Mouse (Mus musculus) liver, embryonic 15.5 days (tissue): ENCODE measurements at regions not wholly inside any gene's neighbourhood (a gene's known extent, or its start where the extent isn't known, plus 50 kb on each side); places are given as distances from the start of the nearest gene placed in this dataset.
A peak's percentile ranks its signal among the peaks of the same experiment; 100 is the strongest.

ENCODE experiments used
- ATAC-seq: fragments of 200-750 bp; cut with Nextera tagmentation; 2 replicates; pipeline ENCODE4 v1.8.0; 2017; ENCODE audit warnings: moderate number of reproducible peaks, mild to moderate bottlenecking, moderate library complexity; ENCODE audit not compliant: insufficient read depth
- H3K27ac ChIP-seq: fragments of 300-500 bp; sonication (generic); replicated peaks from 2 replicates; pipeline ENCODE4 v1.5.1; 2015; ENCODE audit warnings: mild to moderate bottlenecking, inconsistent platforms
- H3K27me3 ChIP-seq: fragments of 300-500 bp; sonication (generic); 2 replicates; pipeline ENCODE4 v1.6.1; 2015; ENCODE audit warnings: mild to moderate bottlenecking, inconsistent platforms
- H3K36me3 ChIP-seq: fragments of 300-500 bp; sonication (generic); replicated peaks from 2 replicates; pipeline ENCODE4 v1.6.1; 2015; ENCODE audit warnings: moderate library complexity, mild to moderate bottlenecking, inconsistent platforms
- H3K4me1 ChIP-seq: fragments of 300-500 bp; sonication (generic); replicated peaks from 2 replicates; pipeline ENCODE4 v1.6.1; 2015; ENCODE audit warnings: inconsistent platforms
- H3K4me2 ChIP-seq: fragments of 300-500 bp; sonication (generic); 2 replicates; pipeline ENCODE4 v1.6.1; 2015; ENCODE audit warnings: moderate library complexity, mild to moderate bottlenecking, inconsistent platforms
- H3K4me3 ChIP-seq: fragments of 300-500 bp; sonication (generic); replicated peaks from 2 replicates; pipeline ENCODE4 v1.5.1; 2015; ENCODE audit warnings: mild to moderate bottlenecking, inconsistent platforms
- H3K9ac ChIP-seq: fragments of 300-500 bp; sonication (generic); 2 replicates; pipeline ENCODE4 v1.6.1; 2015; ENCODE audit warnings: moderate library complexity, mild to moderate bottlenecking, inconsistent platforms
- H3K9me3 ChIP-seq: fragments of 300-500 bp; sonication (generic); replicated peaks from 2 replicates; pipeline ENCODE4 v1.6.1; 2016; ENCODE audit warnings: inconsistent platforms
- WGBS: fragments of 180-500 bp; shearing (Covaris S2); methylation state at CpG from one replicate; pipeline ENCODE4 v1.1.7; 2015; ENCODE audit warnings: mixed read lengths; ENCODE audit not compliant: insufficient replicate concordance; 5-methylcytosine and 5-hydroxymethylcytosine counted together

DNA sequence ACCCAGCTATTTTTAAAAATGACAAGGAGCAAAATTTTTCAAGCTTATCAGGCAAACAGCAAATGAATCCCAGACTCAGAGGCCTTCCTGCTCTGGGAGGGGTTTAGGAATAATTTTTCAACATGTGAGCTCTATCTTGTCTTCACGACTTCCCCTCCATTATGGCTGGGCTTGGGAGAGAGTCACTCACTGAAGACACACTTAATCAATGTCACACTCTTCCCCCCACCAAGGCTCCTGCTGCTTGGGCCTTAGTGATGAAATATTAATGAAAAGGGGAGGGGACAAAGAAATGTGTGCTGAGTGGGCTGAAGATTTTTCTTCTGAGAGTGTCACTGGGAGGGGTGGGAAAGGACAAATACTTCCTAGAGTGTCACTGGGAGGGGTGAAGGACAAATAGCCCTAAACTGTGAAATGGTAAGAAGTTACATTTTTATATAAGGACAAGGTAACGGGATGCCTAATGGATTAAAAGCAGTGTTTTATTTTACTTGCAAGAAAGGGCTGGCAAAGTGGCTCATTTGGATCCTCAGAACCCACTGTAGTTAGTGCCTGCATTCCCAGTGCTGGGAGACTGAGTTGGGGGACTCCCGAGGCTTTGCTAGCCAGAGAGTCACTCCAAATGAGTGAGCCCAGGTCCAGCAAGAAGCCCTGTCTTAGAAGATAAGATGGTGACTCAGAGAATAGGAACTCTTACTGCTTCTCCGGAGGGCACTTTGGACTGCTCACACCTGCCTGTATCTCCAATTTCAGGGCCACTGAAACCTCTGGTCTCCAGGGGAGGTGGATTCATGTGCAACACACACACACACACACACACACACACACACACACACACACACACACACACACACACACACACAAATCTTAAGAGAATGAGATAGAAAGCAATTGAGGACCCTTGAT is 258.5 kb downstream of the Sox11 start:
- Histone ChIP-seq H3K9ac (no peak overlapping the region), H3K27ac (no peak overlapping the region), H3K36me3 (no peaks in the 10 kb centered on the region), H3K9me3 (no peaks in the 10 kb centered on the region), H3K4me1 (no peaks in the 10 kb centered on the region), H3K27me3 (no peaks in the 10 kb centered on the region), H3K4me3 (no peak overlapping the region), H3K4me2 (no peak overlapping the region)
- no peak for ATAC-seq
- WGBS = 32% methylated on average over 4 of the region's 4 CpGs

GRCm38 (mm10) chr12:27083089-27083488 is 259.3 kb downstream of the Sox11 start:
- Histone ChIP-seq H3K4me1 (no peaks in the 10 kb centered on the region), H3K27ac (no peak overlapping the region), H3K27me3 (no peaks in the 10 kb centered on the region), H3K4me2 (no peak overlapping the region), H3K36me3 (no peaks in the 10 kb centered on the region), H3K4me3 (no peak overlapping the region), H3K9ac (no peak overlapping the region), H3K9me3 (no peaks in the 10 kb centered on the region)
- ATAC-seq = no peak
- WGBS = 11% methylated on average over 7 of the region's 8 CpGs

- Histone ChIP-seq H3K4me3 (no peak overlapping the region), H3K27me3 (no peaks in the 10 kb centered on the region), H3K9ac (no peak overlapping the region), H3K4me1 (no peaks in the 10 kb centered on the region), H3K4me2 (no peak overlapping the region), H3K27ac (no peak overlapping the region), H3K36me3 (no peaks in the 10 kb centered on the region), H3K9me3 (no peaks in the 10 kb centered on the region)
- no peak for ATAC-seq
- 8% methylated on average over 8 of the region's 8 CpGs for WGBS
Measured at GRCm38 (mm10) chr12:27082624-27083023, 259.8 kb downstream of the Sox11 start.

DNA sequence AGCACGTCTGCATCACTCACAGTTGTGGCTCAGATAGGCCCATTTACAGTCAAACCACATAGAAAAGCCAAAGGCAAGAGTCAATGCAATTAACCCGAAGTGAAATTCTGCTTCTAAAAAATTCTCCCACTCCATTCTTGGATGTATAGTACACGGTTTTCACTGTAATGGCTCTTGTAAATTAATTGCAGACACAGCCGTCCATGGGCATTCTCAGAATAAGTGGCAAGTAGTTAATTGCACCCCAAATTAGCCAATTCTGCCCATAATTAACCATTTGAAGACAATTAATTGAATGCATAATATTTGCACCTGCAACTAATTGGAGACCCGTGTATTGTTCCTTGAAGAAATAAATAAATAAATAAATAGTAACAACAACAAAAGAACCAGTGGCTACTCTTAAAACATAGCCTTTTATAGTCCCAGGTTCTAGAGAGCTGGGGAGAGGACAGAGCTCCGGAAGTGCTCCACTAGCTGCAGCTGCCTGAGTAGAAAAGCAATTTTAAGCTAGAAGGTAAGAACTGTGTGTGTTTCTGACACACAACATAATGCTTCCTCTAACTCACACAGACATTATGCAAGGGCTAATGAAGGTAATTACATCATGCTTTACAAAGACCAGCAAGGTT is 266.2 kb downstream of the Sox11 start:
- Histone ChIP-seq H3K4me2 (no peak overlapping the region), H3K27me3 (no peaks in the 10 kb centered on the region), H3K9me3 (no peaks in the 10 kb centered on the region), H3K9ac (no peak overlapping the region), H3K4me3 (no peak overlapping the region), H3K36me3 (no peaks in the 10 kb centered on the region), H3K27ac (no peak overlapping the region), H3K4me1 (no peaks in the 10 kb centered on the region)
- 50% methylated on average over 6 of the region's 6 CpGs for WGBS
- no peak for ATAC-seq

- Histone ChIP-seq H3K9me3 (no peaks in the 10 kb centered on the region), H3K4me3 (no peak overlapping the region), H3K36me3 (no peaks in the 10 kb centered on the region), H3K27me3 (no peaks in the 10 kb centered on the region), H3K9ac (no peak overlapping the region), H3K27ac (no peak overlapping the region), H3K4me1 (no peaks in the 10 kb centered on the region), H3K4me2 (no peak overlapping the region)
- WGBS = 53% methylated on average over 9 of the region's 9 CpGs
- no peak for ATAC-seq
Measured at GRCm38 (mm10) chr12:27065011-27065517, 277.3 kb downstream of the Sox11 start.

DNA sequence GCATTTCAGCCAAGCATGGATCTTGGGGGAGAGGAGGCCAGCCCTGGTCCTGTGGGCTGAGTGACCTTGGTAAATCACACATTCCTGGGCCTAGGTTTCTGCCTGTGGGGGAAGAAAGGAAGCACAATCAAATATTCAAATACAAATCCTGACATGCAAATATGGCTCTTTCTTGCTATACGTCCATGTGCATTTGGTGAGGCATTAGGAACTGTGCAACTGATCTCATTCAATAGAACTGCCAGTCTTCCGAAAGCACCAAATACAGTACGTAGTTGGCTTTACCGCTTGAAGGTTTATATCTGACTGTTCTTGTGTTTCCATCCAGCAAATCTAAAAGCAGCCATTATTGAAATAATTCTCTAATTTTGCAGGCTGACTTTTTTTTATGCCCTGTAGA is 278.9 kb downstream of the Sox11 start:
- H3K36me3 ChIP-seq = no peaks in the 10 kb centered on the region
- H3K9me3 ChIP-seq = no peaks in the 10 kb centered on the region
- no peak overlapping the region for H3K27ac ChIP-seq
- 80% methylated on average over 4 of the region's 4 CpGs for WGBS
- no peak overlapping the region for H3K4me2 ChIP-seq
- no peak overlapping the region for H3K9ac ChIP-seq
- no peaks in the 10 kb centered on the region for H3K27me3 ChIP-seq
- no peaks in the 10 kb centered on the region for H3K4me1 ChIP-seq
- H3K4me3 ChIP-seq = no peak overlapping the region
- no peak for ATAC-seq

DNA sequence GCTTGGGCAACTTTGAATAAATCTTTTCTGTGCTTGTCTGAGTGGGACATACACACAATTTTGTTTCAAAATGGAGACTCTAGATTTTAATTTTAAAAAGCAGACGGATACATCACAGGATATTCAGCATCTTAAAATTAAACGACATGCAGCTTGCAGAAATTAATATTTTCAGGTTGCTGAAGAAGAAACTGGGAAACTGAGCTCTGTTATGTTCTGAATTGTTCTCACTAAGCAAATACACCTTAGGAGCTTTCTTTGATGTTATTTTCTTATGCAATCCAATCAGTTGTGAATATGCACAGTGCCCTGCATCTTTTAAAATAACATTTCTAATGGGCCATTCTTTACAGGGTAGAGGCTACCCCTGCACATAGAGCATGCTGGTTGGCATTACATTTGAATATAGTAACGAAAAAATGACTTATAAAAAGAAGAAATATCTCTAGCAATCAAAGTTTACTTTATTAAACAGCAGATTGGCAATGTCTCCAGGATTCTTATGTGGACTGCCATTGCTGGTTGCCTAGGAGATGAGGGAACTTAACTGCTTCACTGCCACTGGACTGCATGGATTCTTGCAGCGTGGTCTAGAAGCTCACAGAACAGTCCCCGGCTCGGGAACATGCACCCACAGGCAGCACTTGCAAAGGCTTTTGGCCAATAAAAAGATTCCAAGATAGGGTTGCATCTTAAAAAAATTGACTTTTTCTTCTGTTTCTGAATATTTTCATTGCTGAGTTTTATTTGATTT is 279.7 kb downstream of the Sox11 start:
- no peaks in the 10 kb centered on the region for H3K27me3 ChIP-seq
- H3K27ac ChIP-seq = no peak overlapping the region
- H3K4me3 ChIP-seq = no peak overlapping the region
- no peaks in the 10 kb centered on the region for H3K9me3 ChIP-seq
- no peaks in the 10 kb centered on the region for H3K36me3 ChIP-seq
- H3K4me1 ChIP-seq = no peaks in the 10 kb centered on the region
- 56% methylated on average over 6 of the region's 6 CpGs for WGBS
- no peak overlapping the region for H3K4me2 ChIP-seq
- no peak overlapping the region for H3K9ac ChIP-seq
- ATAC-seq = no peak

DNA sequence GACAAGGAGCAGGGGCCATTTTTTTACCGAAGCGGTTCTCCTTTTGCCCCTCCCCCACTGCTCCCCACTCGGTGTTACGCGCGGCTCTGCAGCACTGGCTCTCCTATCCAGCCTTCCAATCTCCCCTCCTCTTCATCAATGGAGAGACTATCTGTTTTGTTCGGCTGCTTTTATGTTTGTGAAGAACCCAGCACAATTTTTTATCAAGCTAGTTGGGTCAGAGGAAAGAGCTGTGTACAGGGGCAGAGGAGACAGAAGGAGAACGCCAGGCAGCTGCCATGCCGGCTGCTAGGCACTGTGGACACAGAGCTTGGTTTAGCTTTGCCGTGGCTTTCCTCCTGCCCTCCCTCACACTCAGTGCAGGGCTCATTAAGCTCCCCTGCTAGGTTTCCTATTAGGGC is 280.3 kb downstream of the Sox11 start:
- Histone ChIP-seq H3K4me3 (no peak overlapping the region), H3K36me3 (no peaks in the 10 kb centered on the region), H3K4me1 (no peaks in the 10 kb centered on the region), H3K9ac (no peak overlapping the region), H3K27ac (no peak overlapping the region), H3K9me3 (no peaks in the 10 kb centered on the region), H3K4me2 (peak overlapping the region; percentile 45), H3K27me3 (no peaks in the 10 kb centered on the region)
- ATAC-seq = no peak
- 3% methylated on average over 10 of the region's 10 CpGs for WGBS

DNA sequence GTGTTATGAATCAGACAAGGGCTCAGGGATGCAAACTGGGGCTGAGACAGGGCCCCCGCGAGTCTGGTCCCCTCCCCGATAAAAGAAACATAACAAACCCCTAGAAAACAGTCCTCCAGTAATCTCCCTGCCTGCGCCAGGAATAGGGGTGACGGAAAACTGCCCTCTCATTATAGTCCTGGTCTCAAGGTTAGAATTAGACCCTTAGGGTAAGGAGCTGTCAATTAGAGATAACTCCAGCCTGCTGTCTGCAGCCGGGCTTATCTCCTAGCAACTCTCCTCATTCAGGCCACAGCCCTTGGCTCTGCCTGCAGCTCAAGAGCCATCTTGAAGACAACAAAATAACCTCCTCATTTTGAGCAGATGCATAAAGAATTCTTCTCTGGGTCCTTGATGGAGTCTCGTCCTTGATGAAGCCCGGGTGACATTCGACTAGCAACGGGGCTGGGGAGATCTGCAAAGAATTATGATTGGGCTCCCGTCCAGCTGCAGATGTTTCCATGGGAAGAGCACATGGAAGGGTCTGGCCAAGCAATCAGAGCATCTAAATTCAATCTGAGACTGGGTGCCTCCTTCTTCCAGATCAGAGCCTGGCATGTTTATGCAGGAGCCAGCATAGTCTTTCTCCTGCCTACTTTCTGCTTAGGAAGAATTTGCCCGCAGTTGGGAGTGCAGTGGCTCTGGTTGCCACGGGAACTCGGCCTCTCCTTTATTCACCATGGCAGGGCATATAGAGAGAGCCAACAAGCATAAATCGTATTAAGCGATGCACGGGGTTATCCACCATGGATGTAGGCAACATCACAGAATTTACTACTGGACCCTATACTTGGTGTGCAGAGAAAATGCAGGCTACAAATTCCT is 281.2 kb downstream of the Sox11 start:
- no peaks in the 10 kb centered on the region for H3K4me1 ChIP-seq
- H3K36me3 ChIP-seq = no peaks in the 10 kb centered on the region
- H3K4me2 ChIP-seq = peak overlapping the region; percentile 45; the same call in 1 of the 2 replicates
- WGBS = 29% methylated on average over 17 of the region's 17 CpGs
- no peak overlapping the region for H3K4me3 ChIP-seq
- H3K9me3 ChIP-seq = no peaks in the 10 kb centered on the region
- ATAC-seq = no peak
- no peak overlapping the region for H3K9ac ChIP-seq
- H3K27ac ChIP-seq = no peak overlapping the region
- H3K27me3 ChIP-seq = no peaks in the 10 kb centered on the region

GRCm38 (mm10) chr12:27059885-27060284 is 282.5 kb downstream of the Sox11 start:
- no peaks in the 10 kb centered on the region for H3K9me3 ChIP-seq
- WGBS = 9% methylated on average over 4 of the region's 4 CpGs
- H3K27ac ChIP-seq = no peak overlapping the region
- H3K4me2 ChIP-seq = no peak overlapping the region
- H3K27me3 ChIP-seq = no peaks in the 10 kb centered on the region
- no peaks in the 10 kb centered on the region for H3K36me3 ChIP-seq
- ATAC-seq = no peak
- no peak overlapping the region for H3K9ac ChIP-seq
- no peak overlapping the region for H3K4me3 ChIP-seq
- no peaks in the 10 kb centered on the region for H3K4me1 ChIP-seq
